Mouse (Mus musculus) lung, postnatal 0 days (tissue): ENCODE results near the gene Lpxn. TPM values are rescaled to one million over a fixed set of nuclear protein-coding genes. Genes with fewer than 3 reads are reported as not detected.

Experiments
- ATAC-seq: fragments of 200-750 bp; cut with Nextera tagmentation; 2 replicates; pipeline ENCODE4 v1.8.0; 2017; ENCODE audit warnings: moderate library complexity
- DNase-seq: peaks from one replicate; pipeline ENCODE4 v3.0.0-alpha.2; 2016; ENCODE audit warnings: low spot score
- H3K27ac ChIP-seq: fragments of 300-500 bp; sonication (generic); 2 replicates; pipeline ENCODE4 v1.5.1; 2014; ENCODE audit warnings: antibody characterized with exemption, mild to moderate bottlenecking, low read length, mixed read lengths
- H3K27me3 ChIP-seq: fragments of 300-500 bp; sonication (generic); replicated peaks from 2 replicates; pipeline ENCODE4 v1.6.1; 2014; ENCODE audit warnings: low read length, mixed read lengths; ENCODE audit not compliant: insufficient read depth
- H3K36me3 ChIP-seq: fragments of 300-500 bp; sonication (generic); 2 replicates; pipeline ENCODE4 v1.6.1; 2014; ENCODE audit warnings: low read length, mixed read lengths; ENCODE audit not compliant: insufficient read depth
- H3K4me1 ChIP-seq: fragments of 300-500 bp; sonication (generic); 2 replicates; pipeline ENCODE4 v1.6.1; 2014; ENCODE audit warnings: antibody characterized with exemption, low read depth, low read length, mixed read lengths; ENCODE audit not compliant: insufficient read depth
- H3K4me2 ChIP-seq: fragments of 300-500 bp; sonication (generic); replicated peaks from 2 replicates; pipeline ENCODE4 v1.6.1; 2014; ENCODE audit warnings: low read depth, mild to moderate bottlenecking, low read length, moderate library complexity, mixed read lengths
- H3K4me3 ChIP-seq: fragments of 300-500 bp; sonication (generic); 2 replicates; pipeline ENCODE4 v1.5.1; 2014; ENCODE audit warnings: low read depth, low read length
- H3K9ac ChIP-seq: fragments of 300-500 bp; sonication (generic); replicated peaks from 2 replicates; pipeline ENCODE4 v1.6.1; 2014; ENCODE audit warnings: low read depth, mild to moderate bottlenecking
- H3K9me3 ChIP-seq: fragments of 300-500 bp; sonication (generic); 2 replicates; pipeline ENCODE4 v1.6.1; 2016; ENCODE audit warnings: low read length, mixed read lengths
- CTCF ChIP-seq: IDR thresholded peaks from 2 replicates; pipeline ENCODE4 v1.5.1; 2016; ENCODE audit warnings: antibody characterized with exemption, mild to moderate bottlenecking
- EP300 ChIP-seq: IDR thresholded peaks from 2 replicates; pipeline ENCODE4 v1.6.1; 2016; ENCODE audit warnings: antibody characterized with exemption, mild to moderate bottlenecking, control low read depth
- WGBS: fragments of 180-500 bp; shearing (Covaris S2); extraction: QIAGEN DNeasy Blood & Tissue Kit; methylation state at CpG from one replicate; pipeline ENCODE4 v1.1.7; 2014; 5-methylcytosine and 5-hydroxymethylcytosine counted together
- polyA plus RNA-seq: library from polyadenylated mRNA; unstranded; fragments of >200 nt; fragmentation: Nextera tagmentation; extraction: Ambion mirVana; gene quantifications from 2 replicates; pipeline ENCODE4 v1.2.1, GENCODE M21; 2015

Gene Lpxn
- polyA plus RNA-seq, 1 experiment from 2014 or later, result 3.7 TPM

DNA sequence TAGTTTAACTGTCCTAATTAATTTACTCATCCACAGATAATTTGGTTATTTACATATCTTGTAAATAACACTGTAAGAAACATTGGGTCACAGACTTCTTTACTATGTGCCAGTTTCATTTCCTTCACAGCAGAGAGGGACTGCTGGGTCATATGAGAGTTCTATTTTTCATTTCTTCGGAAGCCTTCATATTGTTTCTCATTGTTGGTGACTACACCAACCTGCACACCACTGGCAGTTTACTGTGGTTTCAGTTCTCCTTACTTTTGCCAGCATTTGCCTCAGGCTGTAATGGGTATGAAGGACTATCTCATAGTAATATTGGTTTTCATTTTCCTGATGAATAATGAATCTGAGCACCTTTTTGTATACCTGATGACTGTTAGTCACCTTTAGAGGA lies 22.5 kb downstream of the Lpxn start:
- Histone ChIP-seq H3K9ac (no peak overlapping the region), H3K9me3 (no peaks in the 10 kb centered on the region), H3K4me3 (no peak overlapping the region), H3K4me1 (no peaks in the 10 kb centered on the region), H3K27me3 (no peaks in the 10 kb centered on the region), H3K36me3 (no peaks in the 10 kb centered on the region), H3K4me2 (no peak overlapping the region), H3K27ac (no peak overlapping the region)
- 67% methylated on average over 1 of the region's 1 CpGs for WGBS
- DNase-seq (no peak), ATAC-seq (no peak)
- no peak for TF ChIP-seq EP300
- TF ChIP-seq CTCF, result no peak

DNA sequence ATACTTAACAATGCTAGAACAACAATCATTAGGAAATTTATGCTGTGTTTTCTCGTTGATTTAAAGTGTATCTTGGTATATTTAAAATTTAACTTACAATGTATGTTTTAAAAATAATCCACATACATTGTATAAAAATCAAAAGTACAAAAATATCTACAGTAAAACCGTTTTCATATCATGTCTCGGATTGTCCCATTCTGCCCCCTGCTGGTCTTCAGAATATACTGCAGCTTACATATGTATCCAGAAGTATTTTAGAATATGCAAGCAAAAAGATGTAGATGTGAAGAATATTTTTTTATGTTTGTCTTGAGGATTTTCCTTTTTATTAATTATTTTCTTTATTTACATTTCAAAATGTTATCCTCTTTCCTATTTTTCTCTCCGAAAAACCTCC lies 24.4 kb downstream of the Lpxn start:
- no peak for ATAC-seq
- H3K9ac ChIP-seq, result no peak overlapping the region
- 23% methylated on average over 4 of the region's 4 CpGs for WGBS
- H3K9me3 ChIP-seq, result no peaks in the 10 kb centered on the region
- DNase-seq, result peak; percentile 68
- H3K4me1 ChIP-seq, result no peaks in the 10 kb centered on the region
- H3K4me2 ChIP-seq, result no peak overlapping the region
- no peaks in the 10 kb centered on the region for H3K27me3 ChIP-seq
- no peaks in the 10 kb centered on the region for H3K36me3 ChIP-seq
- H3K4me3 ChIP-seq, result no peak overlapping the region
- peak; percentile 75 for TF ChIP-seq CTCF
- no peak for TF ChIP-seq EP300
- H3K27ac ChIP-seq, result no peak overlapping the region

DNA sequence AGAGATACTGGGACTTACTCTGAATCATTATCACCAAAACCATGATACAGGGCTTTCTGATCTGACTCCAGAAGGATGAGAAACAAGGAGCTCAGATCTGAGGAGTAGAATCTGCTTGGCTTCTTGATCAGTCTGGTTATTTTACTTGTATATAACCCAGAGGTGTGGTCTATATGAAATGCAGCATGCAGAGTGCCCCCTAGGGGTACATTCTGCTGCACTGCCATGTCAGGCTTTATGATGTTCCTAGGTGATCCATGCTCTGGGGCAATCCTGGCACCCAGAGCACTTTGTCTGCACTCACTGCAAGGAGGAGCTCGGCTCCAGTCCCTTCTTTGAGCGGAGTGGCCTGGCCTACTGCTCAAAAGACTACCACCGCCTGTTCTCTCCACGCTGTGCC lies 28.6 kb downstream of the Lpxn start:
- no peak overlapping the region for H3K4me3 ChIP-seq
- H3K27me3 ChIP-seq, result no peaks in the 10 kb centered on the region
- ATAC-seq (no peak), DNase-seq (no peak)
- no peak overlapping the region for H3K4me2 ChIP-seq
- H3K4me1 ChIP-seq, result no peaks in the 10 kb centered on the region
- WGBS, result 73% methylated on average over 4 of the region's 4 CpGs
- H3K27ac ChIP-seq, result no peak overlapping the region
- H3K9me3 ChIP-seq, result no peaks in the 10 kb centered on the region
- no peaks in the 10 kb centered on the region for H3K36me3 ChIP-seq
- no peak overlapping the region for H3K9ac ChIP-seq
- peak; percentile 42 for TF ChIP-seq CTCF
- TF ChIP-seq EP300, result no peak

DNA sequence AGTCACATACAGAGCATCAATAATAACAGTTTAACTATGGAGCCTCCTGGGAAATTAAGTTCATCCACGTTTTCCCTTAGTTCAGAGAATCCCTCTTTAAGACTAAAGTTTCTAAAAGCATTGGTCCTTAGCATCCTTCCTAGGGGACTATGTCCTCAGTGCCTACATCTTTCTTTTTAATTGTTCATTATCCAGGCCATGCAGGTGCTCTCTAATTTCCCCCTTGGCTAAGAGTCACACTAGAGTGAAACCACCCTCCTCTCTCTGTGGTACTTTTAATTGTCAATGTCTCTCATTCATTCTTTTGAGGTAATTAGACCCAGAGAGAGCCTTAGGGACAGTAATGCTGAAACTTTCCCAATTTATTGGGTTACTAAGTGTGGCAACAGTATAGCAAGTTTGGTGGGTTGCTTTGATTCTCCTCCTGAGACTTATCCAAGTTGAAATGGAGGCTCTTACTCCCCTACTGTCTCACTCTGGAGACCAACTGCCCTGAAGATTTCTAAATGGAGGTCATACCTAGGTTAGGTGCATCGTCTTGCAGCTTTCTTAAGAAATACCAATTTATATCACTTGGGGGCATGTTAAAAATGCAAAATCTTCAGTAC lies 34.9 kb downstream of the Lpxn start:
- Histone ChIP-seq H3K9ac (no peak overlapping the region), H3K27me3 (no peaks in the 10 kb centered on the region), H3K27ac (no peak overlapping the region), H3K4me3 (no peak overlapping the region), H3K4me1 (no peaks in the 10 kb centered on the region), H3K9me3 (no peaks in the 10 kb centered on the region), H3K36me3 (no peaks in the 10 kb centered on the region), H3K4me2 (no peak overlapping the region)
- ATAC-seq (no peak), DNase-seq (no peak)
- no peak for TF ChIP-seq CTCF
- TF ChIP-seq EP300, result no peak
- whole genome bisulfite sequencing, result 56% methylated on average over 2 of the region's 2 CpGs

- Histone ChIP-seq H3K4me1 (no peaks in the 10 kb centered on the region), H3K36me3 (no peaks in the 10 kb centered on the region), H3K27ac (no peak overlapping the region), H3K4me3 (no peak overlapping the region), H3K9me3 (no peaks in the 10 kb centered on the region), H3K27me3 (no peaks in the 10 kb centered on the region), H3K9ac (no peak overlapping the region), H3K4me2 (no peak overlapping the region)
- ATAC-seq (no peak), DNase-seq (no peak)
- TF ChIP-seq CTCF (no peak), EP300 (no peak)
- WGBS, result 69% methylated on average over 1 of the region's 1 CpGs
These were observed 35.6 kb downstream of the Lpxn start for GRCm38 (mm10) chr19:12831559-12831958.

DNA sequence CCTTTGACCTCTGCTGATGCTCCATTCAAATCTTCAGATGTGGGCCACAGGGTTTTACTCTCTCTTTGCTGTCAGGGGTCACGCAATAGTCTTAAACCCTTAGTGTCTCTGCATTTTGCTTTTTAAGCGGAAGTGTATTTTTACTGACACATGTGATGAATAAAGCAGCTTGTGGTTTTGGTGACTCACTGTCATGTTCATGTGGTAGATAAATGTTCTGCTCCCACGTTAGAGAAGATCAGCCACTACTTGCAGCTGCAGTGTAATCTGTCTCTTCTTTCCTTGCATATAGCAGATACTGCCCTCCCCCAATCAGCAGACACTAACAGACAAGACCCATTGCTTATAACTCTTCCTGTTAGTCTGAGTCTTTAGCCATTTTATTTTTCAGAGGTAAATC lies 37.6 kb downstream of the Lpxn start:
- DNase-seq (no peak), ATAC-seq (no peak)
- H3K27me3 ChIP-seq, result no peaks in the 10 kb centered on the region
- TF ChIP-seq CTCF (no peak), EP300 (no peak)
- no peaks in the 10 kb centered on the region for H3K36me3 ChIP-seq
- no peaks in the 10 kb centered on the region for H3K4me1 ChIP-seq
- H3K9ac ChIP-seq, result no peak overlapping the region
- no peaks in the 10 kb centered on the region for H3K9me3 ChIP-seq
- H3K4me2 ChIP-seq, result no peak overlapping the region
- H3K4me3 ChIP-seq, result no peak overlapping the region
- no peak overlapping the region for H3K27ac ChIP-seq
- 62% methylated on average over 3 of the region's 3 CpGs for WGBS

GRCm38 (mm10) chr19:12838507-12838906 lies 42.5 kb downstream of the Lpxn start:
- no peak for TF ChIP-seq CTCF
- 81% methylated on average over 1 of the region's 1 CpGs for WGBS
- Histone ChIP-seq H3K27ac (no peak overlapping the region), H3K27me3 (no peaks in the 10 kb centered on the region), H3K36me3 (no peaks in the 10 kb centered on the region), H3K4me2 (no peak overlapping the region), H3K4me3 (no peak overlapping the region), H3K9ac (no peak overlapping the region), H3K9me3 (no peaks in the 10 kb centered on the region), H3K4me1 (no peaks in the 10 kb centered on the region)
- DNase-seq (no peak), ATAC-seq (no peak)
